Mouse (Mus musculus): ENCODE measurements around the gene Bri3. TPM values are rescaled to one million over a fixed set of nuclear protein-coding genes. Genes with fewer than 3 reads are reported as not detected.

Gene Bri3
- polyA plus RNA-seq, 1 experiment from 2014 or later = 128 TPM

- H3K9ac ChIP-seq = no peak overlapping the region
- H3K27ac ChIP-seq = no peak overlapping the region
- no peaks in the 10 kb centered on the region for H3K27me3 ChIP-seq
- peaks cover 28% of the 10 kb centered on the region for H3K4me1 ChIP-seq
- no peak overlapping the region for H3K4me2 ChIP-seq
- ATAC-seq = no peak
- H3K36me3 ChIP-seq (ENCODE audit: poor library complexity, severe bottlenecking) = peaks cover 23% of the 10 kb centered on the region
- WGBS = 92% methylated on average over 5 of the region's 5 CpGs
- no peaks in the 10 kb centered on the region for H3K9me3 ChIP-seq (replicated peaks)
- no peak overlapping the region for H3K4me3 ChIP-seq
Measured at GRCm38 (mm10) chr5:144219936-144220335, 24.3 kb upstream of the Bri3 start.

- Histone ChIP-seq H3K36me3 (ENCODE audit: poor library complexity, severe bottlenecking) (peaks cover 12% of the 10 kb centered on the region), H3K27ac (no peak overlapping the region), H3K9me3 (replicated peaks) (no peaks in the 10 kb centered on the region), H3K9ac (no peak overlapping the region), H3K4me3 (no peak overlapping the region), H3K4me1 (peaks cover 28% of the 10 kb centered on the region), H3K4me2 (no peak overlapping the region), H3K27me3 (no peaks in the 10 kb centered on the region)
- WGBS = 77% methylated on average over 4 of the region's 4 CpGs
- no peak for ATAC-seq
Measured at GRCm38 (mm10) chr5:144221305-144221704, 22.9 kb upstream of the Bri3 start.

DNA sequence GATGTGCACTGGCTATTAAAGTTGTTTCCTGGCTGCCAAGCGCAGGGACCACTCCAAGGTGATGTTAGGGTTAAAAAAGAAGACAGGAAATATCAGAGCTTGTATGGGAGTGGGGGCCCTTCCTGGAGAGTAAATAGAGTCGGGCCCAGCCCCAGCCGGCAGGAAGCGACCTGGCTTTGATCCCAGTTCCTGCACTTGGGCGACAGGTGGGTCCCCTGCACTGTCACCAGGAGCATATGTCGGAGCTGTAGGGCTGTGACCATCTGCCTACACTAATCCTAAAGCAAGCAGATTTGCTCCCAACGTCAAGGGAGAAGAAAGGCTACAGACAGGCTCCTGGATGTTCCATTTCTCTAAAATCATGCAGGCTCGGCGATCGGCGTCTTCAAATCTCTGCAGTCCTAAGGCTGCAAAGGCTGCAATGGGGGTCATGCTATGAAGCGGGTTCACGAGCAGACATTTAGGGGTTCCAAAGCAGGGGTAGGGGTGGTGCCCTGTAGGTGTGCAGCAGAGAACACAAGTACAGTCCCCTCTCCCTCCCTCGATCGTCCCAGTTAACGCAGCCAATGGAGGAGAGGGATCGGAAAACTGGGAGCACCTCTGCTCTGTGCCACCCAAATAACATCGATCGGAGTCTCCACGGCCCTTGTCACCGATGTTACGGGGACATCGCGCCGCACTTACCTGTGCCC lies 21.3 kb upstream of the Bri3 start:
- peak overlapping the region; percentile 80 for H3K27ac ChIP-seq
- peak; percentile 81 for ATAC-seq
- WGBS = 4% methylated on average over 25 of the region's 25 CpGs
- peaks cover 28% of the 10 kb centered on the region for H3K4me1 ChIP-seq
- no peaks in the 10 kb centered on the region for H3K36me3 ChIP-seq (ENCODE audit: poor library complexity, severe bottlenecking)
- H3K4me2 ChIP-seq = peak overlapping the region; percentile 78
- peak overlapping the region; percentile 78 for H3K4me3 ChIP-seq
- no peaks in the 10 kb centered on the region for H3K27me3 ChIP-seq
- peak overlapping the region; percentile 82 for H3K9ac ChIP-seq
- no peaks in the 10 kb centered on the region for H3K9me3 ChIP-seq (replicated peaks)

- WGBS = under 1% methylated on average over 35 of the region's 37 CpGs
- Histone ChIP-seq H3K9ac (peak within 1 kb of the TSS; percentile 82), H3K9me3 (replicated peaks) (no peaks in the 10 kb centered on the region), H3K4me2 (peak within 1 kb of the TSS; percentile 78), H3K4me3 (peak within 1 kb of the TSS; percentile 78), H3K4me1 (peaks cover 28% of the 10 kb centered on the region), H3K27me3 (no peaks in the 10 kb centered on the region), H3K27ac (peak within 1 kb of the TSS; percentile 80), H3K36me3 (ENCODE audit: poor library complexity, severe bottlenecking) (no peaks in the 10 kb centered on the region)
- peak; percentile 98 for ATAC-seq
Measured at GRCm38 (mm10) chr5:144223503-144223862, 20.8 kb upstream of the Bri3 start, which contains the start of gene Tecpr1. Gene Tecpr1, minus strand, starts transcription at chr5:144223615.

DNA sequence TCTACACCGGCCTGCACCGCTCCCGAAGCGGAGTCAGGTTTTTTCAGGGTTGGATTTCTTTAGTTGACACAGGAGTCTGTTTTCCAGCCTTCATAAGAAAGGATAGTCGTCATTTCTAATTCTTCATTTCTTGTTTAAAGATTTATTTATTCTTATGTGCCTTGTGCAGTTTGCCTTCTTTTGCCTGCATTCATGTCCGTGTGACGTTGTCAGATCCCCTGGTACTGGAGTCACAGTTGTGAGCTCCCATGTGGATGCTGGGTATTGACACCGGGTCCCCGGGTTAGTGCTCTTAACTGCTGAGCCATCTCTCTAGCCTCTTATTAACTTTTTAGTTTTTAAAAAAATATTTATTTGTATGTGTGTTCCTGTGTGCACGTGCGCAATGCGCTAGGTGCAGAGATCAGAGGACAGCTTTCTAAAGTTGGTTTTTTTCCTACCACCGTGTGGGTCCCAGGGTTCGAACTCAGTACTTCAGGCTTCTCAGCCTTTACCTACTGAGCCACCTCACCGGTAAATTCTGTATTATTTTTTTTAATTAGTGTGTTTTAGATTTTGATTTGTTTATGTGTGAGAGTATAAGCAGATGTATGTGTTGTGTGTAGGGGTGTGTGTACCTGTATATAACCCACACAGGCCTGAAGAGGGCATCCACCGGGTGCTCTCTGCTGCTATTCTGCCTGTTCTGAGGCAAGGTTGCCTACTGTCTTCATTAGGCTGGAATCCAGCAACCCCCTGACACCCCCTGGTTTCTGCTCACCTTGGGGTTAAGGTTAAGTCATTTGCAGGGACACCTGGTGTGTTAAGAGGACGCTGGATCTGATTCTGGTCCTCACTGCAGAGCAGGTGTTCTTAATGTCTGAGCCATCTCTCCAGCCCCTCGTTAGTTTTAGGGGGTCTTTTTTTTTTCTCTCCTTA lies 20.1 kb upstream of the Bri3 start:
- Histone ChIP-seq H3K9ac (peak overlapping the region; percentile 82), H3K27ac (peak overlapping the region; percentile 80), H3K27me3 (no peaks in the 10 kb centered on the region), H3K4me2 (peak overlapping the region; percentile 78), H3K9me3 (replicated peaks) (no peaks in the 10 kb centered on the region), H3K4me1 (peaks cover 28% of the 10 kb centered on the region), H3K4me3 (peak overlapping the region; percentile 78), H3K36me3 (ENCODE audit: poor library complexity, severe bottlenecking) (no peaks in the 10 kb centered on the region)
- ATAC-seq = peak; percentile 39; the same call in 1 of the 2 replicates
- 27% methylated on average over 18 of the region's 18 CpGs for WGBS

DNA sequence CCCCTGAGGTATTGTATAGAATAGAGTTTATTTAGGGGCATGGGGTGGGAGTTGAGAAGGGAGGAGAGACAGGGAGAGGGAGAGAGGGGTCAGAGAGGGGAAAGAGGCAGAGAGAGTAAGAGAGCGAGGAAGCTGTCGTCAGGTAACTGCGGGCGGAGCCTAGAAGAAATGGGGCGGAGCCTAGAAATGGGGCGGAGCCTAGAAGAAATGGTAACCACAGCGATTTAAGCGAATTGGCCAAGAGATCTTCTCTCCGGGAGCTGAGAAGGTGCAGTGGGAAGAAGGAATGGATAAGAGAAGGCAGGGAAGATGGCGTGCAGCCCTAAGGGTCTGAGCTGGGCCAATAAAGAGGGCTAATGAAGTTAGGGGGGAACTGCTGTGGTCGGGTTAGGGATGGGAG lies 18.0 kb upstream of the Bri3 start:
- no peaks in the 10 kb centered on the region for H3K36me3 ChIP-seq (ENCODE audit: poor library complexity, severe bottlenecking)
- H3K4me2 ChIP-seq = no peak overlapping the region
- H3K4me3 ChIP-seq = no peak overlapping the region
- H3K4me1 ChIP-seq = peaks cover 24% of the 10 kb centered on the region
- H3K27ac ChIP-seq = no peak overlapping the region
- no peak for ATAC-seq
- H3K27me3 ChIP-seq = no peaks in the 10 kb centered on the region
- no peaks in the 10 kb centered on the region for H3K9me3 ChIP-seq (replicated peaks)
- WGBS = 34% methylated on average over 11 of the region's 11 CpGs
- no peak overlapping the region for H3K9ac ChIP-seq

DNA sequence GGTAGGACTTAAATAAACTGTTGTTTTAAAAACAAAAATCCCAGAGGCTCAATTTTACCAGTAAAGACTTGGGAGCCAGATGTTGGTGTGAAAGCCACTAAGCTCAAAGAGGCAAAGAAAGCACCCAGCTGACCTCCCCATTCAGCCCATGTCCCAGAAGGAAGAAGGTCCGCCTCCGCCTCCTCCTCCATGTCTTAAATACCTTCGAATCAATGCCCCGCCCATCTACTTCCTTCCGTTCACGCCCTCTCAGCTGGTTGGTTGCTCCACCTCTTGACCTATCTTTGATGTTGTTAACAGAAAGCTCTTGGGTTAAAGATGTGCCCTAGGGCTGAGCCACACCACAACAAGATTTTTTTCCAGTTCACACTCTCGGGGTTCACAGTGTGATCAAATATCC lies 14.0 kb upstream of the Bri3 start:
- Histone ChIP-seq H3K27ac (no peak overlapping the region), H3K36me3 (ENCODE audit: poor library complexity, severe bottlenecking) (no peaks in the 10 kb centered on the region), H3K9me3 (replicated peaks) (no peaks in the 10 kb centered on the region), H3K4me3 (no peak overlapping the region), H3K27me3 (no peaks in the 10 kb centered on the region), H3K4me2 (no peak overlapping the region), H3K4me1 (no peaks in the 10 kb centered on the region), H3K9ac (no peak overlapping the region)
- ATAC-seq = no peak
- 87% methylated on average over 7 of the region's 7 CpGs for WGBS

DNA sequence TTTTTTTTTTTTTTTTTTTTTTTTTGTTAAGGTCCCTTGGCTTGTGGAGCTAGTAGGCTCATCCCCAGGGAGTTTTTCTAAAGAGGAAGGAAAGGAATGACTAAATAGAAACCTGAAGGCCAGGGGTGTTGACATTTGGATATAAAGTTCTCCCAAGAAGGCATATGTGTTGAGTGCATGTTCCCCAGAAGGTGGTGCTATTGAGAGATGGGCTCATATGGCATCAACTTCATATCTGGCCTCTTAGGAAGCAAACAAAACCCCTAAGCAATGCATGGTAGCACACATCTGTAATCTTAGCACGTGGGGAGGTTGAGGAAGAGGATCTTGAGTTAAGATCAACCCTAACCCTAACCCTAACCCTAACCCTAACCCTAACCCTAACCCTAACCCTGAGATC lies 12.8 kb upstream of the Bri3 start:
- H3K27ac ChIP-seq = no peak overlapping the region
- H3K4me1 ChIP-seq = no peaks in the 10 kb centered on the region
- H3K4me3 ChIP-seq = no peak overlapping the region
- H3K27me3 ChIP-seq = no peaks in the 10 kb centered on the region
- H3K9me3 ChIP-seq (replicated peaks) = no peaks in the 10 kb centered on the region
- H3K36me3 ChIP-seq (ENCODE audit: poor library complexity, severe bottlenecking) = no peaks in the 10 kb centered on the region
- H3K4me2 ChIP-seq = no peak overlapping the region
- H3K9ac ChIP-seq = no peak overlapping the region
- 89% methylated on average over 1 of the region's 1 CpGs for WGBS
- ATAC-seq = no peak

DNA sequence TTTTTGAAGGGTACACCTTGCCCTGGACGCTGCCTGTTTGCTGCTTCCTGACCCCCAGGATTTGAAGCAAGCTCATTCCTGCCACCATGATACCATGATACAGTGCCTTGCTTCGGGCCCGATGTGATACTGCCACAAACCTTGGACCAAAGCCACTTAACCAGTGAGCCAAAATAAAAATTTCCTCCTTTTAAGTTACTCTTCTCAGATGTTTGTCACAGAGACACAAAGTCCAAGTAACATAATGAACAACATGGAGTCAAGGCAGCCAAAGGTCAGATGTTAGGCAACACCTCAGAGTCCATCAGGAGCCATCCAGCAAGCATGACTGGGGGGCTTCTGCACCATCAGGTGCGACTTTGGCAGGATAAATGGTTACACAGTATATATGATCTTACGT lies 11.7 kb upstream of the Bri3 start:
- no peak for ATAC-seq
- no peak overlapping the region for H3K4me3 ChIP-seq
- H3K9me3 ChIP-seq (replicated peaks) = no peaks in the 10 kb centered on the region
- 85% methylated on average over 5 of the region's 5 CpGs for WGBS
- H3K4me1 ChIP-seq = no peaks in the 10 kb centered on the region
- H3K27ac ChIP-seq = no peak overlapping the region
- H3K36me3 ChIP-seq (ENCODE audit: poor library complexity, severe bottlenecking) = no peaks in the 10 kb centered on the region
- H3K27me3 ChIP-seq = no peaks in the 10 kb centered on the region
- no peak overlapping the region for H3K9ac ChIP-seq
- no peak overlapping the region for H3K4me2 ChIP-seq

- ATAC-seq = no peak
- 79% methylated on average over 6 of the region's 6 CpGs for WGBS
Measured at GRCm38 (mm10) chr5:144234222-144234621, 10.0 kb upstream of the Bri3 start.

GRCm38 (mm10) chr5:144234714-144235113 lies 9.5 kb upstream of the Bri3 start:
- Histone ChIP-seq H3K4me3 (no peak overlapping the region), H3K4me1 (no peaks in the 10 kb centered on the region), H3K36me3 (ENCODE audit: poor library complexity, severe bottlenecking) (no peaks in the 10 kb centered on the region), H3K27me3 (no peaks in the 10 kb centered on the region), H3K27ac (no peak overlapping the region), H3K9ac (no peak overlapping the region), H3K9me3 (replicated peaks) (no peaks in the 10 kb centered on the region), H3K4me2 (no peak overlapping the region)
- ATAC-seq = no peak
- 78% methylated on average over 7 of the region's 7 CpGs for WGBS

More at GRCm38 (mm10) chr5:144234222-144234621, 10.0 kb upstream of the Bri3 start:
- Histone ChIP-seq H3K4me1 (no peaks in the 10 kb centered on the region), H3K9ac (no peak overlapping the region), H3K36me3 (ENCODE audit: poor library complexity, severe bottlenecking) (no peaks in the 10 kb centered on the region), H3K4me2 (no peak overlapping the region), H3K4me3 (no peak overlapping the region), H3K27me3 (no peaks in the 10 kb centered on the region), H3K9me3 (replicated peaks) (no peaks in the 10 kb centered on the region), H3K27ac (no peak overlapping the region)

DNA sequence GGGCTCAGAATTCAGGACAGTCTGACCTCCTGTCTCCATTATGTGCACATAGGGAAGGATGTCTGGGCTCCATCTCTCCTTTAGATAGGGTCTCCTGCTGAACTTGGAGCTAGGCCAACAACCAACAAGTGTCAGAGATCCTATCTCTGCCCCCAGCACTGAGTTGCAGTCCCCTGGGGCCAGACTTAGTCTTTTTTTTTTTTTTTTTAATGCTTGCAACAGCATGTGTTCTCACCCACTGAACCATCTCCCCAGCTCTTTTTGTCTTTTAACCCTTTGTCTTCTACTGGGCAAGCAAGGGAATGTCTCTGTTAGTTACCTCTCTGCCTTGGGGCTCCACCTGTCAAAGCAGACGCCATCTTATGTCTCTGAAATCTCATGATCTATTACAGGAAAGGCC lies 5.3 kb upstream of the Bri3 start:
- Histone ChIP-seq H3K27me3 (no peaks in the 10 kb centered on the region), H3K27ac (no peak overlapping the region), H3K9me3 (replicated peaks) (no peaks in the 10 kb centered on the region), H3K36me3 (ENCODE audit: poor library complexity, severe bottlenecking) (no peaks in the 10 kb centered on the region), H3K9ac (no peak overlapping the region), H3K4me2 (no peak overlapping the region), H3K4me3 (no peak overlapping the region), H3K4me1 (no peaks in the 10 kb centered on the region)
- 80% methylated on average over 1 of the region's 1 CpGs for WGBS
- no peak for ATAC-seq

Measured in forebrain, embryonic 13.5 days (tissue).